Mouse (Mus musculus) skeletal muscle tissue, adult 2 months (tissue): ENCODE data around the gene Lrrc59.

Experiments
- DNase-seq: peaks from one replicate; pipeline ENCODE4 v3.0.0-alpha.2; 2012; ENCODE audit warnings: low read depth, low spot score

Gene Lrrc59

DNA sequence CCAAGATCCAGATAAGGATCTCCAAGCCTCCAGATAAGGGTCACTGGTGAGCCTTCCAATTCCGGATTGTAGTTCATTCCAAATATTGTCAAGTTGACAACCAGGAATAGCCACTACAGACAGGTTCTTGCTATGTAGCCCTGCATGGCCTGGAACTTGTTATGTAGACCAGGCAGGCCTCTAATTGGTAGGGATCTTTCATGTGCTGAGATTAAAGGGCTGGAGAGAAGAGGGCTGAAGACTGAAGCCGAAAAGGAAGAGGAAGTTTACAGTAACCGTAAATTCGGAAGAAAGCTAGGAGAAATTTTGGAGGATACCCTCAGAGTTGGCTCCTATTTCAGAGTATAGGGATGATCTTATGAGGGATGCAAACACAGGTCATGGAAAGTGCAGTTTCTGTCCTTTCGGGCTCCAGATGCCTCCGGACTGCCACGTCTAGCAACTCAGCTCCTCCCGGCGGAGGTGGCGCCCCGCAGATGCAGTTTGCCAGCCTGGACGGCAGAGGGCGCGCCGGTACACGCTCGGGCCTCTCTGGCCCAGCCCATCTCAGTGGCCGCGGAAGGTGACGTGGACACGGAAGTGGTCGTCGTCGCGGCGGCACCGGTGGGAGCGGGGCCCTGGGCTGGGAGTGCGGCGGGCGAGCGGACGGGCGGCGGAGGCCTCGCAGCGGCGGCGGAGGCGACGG lies at the start of gene Lrrc59:
TSS of gene Lrrc59 (plus strand) at position 569 of the 685 bp plus-strand sequence.
- DNase-seq = peak; percentile 86

DNA sequence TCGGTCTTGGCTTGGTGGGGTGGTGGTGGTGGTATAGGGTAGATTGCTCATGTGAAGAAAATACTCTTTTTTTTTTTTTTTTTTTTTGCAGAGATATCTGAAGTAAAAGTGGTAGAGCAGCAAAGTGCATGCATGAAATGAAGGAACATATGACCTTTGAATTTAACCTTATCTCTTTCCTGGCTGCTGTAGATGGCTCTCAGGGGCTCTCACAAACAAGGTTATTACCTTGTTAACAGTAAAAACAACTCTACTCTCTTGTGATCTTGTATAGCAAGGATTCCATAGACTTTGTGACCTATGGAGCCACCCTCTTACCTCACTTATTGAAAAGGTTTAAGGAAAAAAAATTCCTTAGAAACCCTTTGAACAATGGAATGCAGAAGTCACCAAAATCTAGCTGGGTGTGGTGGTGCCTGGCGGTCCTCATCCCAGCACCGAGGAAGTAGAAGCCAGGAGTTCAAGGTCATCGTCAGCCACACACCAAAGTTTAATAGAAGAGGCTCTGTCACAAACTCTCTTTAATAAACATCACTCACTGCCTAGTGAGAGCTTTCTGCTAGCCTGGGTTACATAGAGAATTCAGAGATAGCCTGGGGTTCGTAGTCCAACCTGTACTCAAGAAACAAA lies 49.3 kb upstream of the Lrrc59 start:
- DNase-seq = no peak

DNA sequence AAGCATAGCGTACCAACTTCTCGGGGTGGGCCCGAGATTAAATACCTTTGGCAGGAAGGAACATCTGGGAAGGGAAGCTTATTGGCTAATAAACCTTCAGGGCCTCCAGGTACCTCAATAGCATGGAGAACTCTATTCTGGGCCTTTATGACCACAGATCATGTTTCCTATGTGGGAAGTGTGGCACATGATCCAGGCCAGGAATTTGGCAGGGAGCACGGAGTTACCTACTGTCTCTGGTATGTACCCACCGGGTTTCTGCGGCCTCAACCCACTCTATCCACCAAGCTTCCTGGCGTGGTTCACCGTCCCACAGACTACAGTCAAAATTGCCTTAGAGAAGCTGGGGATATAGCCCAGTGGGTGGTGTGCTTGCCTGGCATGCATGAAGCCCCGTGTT lies 44.5 kb upstream of the Lrrc59 start:
- DNase-seq = no peak

DNA sequence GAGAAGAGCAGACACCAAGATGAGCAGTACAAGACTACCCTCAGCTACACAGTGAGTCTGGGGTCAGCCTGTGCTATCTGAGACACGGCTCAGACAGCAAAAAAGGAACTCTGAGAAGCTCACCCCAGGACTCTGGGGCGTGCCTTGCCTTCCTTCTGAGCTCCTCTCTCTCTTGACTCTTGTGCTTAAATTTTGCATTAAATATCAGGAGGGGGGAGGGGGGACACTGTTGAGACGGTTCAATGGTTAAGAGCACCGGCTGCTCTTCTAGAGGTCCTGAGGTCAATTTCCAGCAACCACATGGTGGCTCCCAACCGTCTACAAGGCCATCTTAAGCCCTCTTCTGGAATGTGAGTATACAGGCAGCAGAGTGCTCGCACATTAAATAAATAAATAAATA lies 42.1 kb upstream of the Lrrc59 start:
- no peak for DNase-seq

DNA sequence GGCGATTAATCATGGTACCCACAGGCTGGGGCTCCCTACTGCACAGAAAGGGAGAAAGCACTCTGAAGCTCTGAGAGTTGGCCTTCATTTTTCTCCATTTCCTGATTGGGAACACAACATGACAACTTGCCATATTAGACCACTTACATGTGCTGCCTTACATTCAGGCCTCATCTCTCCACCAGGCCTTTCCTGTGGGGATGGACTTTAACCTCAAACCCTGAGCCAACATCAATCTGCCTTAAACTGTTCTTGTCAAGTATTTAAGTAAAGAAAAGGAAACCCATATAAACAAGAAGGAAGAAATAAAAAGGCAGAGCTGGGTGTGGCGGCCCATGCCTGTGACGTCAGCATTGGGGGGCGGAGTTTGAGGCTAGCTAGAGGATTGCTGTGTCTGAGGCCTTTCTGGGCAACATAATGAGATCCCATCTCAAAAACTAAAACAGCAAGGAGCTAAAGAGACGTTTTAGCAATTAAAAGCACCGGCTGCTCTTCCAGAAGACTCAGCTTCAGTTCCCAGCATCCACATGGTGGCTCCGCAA lies 33.2 kb upstream of the Lrrc59 start:
- DNase-seq = no peak

DNA sequence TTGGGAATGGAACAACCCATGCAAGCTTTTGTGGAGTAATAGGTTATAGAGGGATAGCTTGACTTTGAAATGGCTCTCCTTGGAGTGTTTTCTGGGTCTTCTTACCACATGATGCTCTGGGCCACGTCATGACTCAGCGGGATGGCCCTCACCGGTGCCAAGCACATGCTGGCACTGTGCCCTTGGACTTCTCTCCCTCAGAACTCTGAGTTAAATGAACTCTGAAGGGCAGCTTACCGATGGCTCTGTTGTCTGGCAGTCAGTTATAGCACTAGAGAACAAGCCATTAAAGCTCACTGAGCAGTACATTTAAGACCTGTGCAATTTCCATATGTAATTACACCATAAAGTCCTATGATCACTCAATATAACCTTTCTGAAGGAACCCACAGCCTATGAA lies 32.2 kb upstream of the Lrrc59 start:
- DNase-seq = peak; percentile 37

DNA sequence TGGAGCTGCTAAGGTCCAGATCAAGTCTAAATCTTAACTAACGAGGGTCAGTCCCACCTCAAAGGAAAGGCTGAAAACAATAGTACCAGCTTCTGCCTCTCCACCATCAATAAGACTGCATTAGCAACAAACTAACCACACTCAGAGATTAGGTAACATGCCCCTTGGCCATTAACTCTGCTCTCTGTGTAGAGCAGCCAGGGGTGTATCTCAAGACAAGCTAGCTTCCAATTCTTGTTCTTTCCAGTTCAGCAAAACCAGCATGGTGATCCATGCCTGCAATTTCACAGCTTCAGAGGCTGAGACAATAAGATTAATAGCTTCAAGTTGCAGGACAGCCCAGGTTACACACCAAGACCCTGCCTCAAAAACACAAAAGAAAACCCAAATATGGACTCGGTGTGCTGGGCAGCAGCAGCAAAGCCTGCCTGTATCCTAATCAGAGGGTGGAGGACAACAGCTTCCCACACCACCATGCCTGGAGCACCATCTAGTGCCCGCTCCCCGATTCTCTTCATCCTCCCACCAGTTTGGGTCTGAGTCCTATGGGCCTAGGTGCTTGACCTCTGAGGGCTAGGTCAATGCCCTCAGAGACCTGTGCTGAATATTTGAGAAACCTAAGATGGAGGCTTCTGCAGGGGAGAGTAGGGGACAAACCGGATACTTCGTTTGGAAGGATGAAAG lies 31.0 kb upstream of the Lrrc59 start:
- DNase-seq = no peak

DNA sequence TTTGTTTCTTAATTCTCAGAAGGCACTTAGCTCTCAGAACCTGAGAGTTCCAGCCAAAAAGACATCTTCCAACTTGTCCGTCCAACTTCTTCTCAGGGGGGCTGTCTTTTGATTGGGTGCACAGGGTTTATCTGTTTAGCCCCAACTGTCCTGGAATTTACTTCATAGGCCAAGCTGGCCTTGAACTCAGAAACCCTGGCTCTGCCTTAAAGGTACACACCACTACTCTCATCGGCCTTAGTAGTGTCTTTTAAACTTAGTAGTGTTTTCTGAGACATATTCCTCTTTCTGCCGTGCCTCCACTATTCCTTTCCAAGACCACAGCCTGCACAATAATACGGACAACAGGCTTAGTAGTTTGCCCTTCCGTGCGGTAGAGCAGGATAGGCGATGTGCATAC lies 29.1 kb upstream of the Lrrc59 start:
- DNase-seq = no peak

DNA sequence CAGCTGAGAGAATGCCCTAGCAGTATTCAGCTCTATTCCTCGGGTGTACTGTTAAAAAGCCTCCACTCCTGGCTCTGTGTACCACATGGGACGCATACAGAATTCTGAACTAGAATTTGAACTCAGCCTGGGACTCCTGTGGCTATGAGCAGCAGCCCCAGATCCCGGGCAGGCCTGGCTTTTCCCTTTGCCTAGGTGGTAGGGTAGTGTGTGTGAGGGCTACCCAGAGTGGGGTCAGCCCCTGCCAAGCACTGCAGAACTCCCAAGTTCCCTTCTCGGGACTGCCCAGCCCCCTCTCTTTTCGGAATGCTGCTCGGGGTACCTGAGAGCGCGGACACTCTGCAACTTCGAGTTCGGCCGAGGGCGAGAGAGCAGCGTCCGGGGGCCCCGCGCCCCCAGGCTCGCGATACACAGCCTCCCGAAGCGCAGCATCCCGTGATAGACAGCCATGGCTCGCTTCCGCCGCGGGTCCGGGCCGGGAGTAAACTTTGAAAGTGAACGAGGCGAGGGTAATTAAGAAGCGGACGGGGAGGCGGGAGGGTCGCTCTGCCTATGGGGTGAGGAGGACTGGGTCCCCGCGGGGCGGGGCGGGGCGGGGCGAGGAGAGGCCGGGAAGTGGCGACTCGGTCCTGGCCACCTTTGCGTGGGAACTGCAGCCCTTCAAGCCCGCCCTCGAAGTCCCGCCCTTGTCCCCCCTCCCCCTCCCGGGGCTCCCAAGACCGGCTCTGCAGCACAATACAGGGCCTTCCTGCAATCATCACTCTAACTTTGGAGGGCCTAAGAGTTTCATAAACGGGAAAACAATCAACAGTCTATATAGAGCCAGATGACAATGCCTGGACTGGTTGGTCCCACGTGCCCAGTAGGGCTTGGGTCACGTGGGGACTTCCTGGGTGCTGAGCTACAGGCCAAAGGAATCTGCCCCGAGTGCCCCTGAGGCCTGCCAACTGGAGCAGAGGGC lies 28.0 kb upstream of the Lrrc59 start, which contains the start of gene Acsf2:
TSS of gene Acsf2 (minus strand) at position 551 of the 961 bp plus-strand sequence.
- DNase-seq = peak; percentile 53

DNA sequence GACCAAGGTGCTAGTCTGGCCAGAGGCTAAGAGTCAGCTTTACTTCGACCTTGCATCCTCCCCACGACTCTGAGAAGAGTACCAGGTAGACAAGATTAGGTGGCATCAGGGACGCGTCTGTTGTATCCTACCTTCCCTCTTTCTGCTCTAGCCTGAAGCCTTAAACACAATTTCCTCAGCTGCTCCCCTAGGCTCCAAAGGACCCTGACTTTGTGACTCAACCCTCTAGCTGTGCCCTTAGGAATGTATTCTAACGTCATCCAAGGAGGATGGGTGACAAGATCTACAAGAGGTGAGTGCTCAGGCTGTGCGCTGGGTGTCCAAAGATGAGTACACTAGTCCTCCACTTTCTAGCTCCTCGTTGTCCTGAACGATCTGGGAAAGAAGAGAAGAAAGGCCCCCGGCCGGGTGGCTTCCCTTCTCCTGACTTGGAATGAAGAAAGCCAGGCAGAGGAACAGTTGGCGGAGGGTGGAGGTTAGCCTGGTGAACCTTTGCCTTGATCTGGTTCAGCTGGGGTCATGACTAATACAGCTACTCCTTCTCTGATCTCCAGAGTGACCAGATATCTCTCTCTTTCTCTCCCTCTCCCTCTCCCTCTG lies 27.1 kb upstream of the Lrrc59 start:
- no peak for DNase-seq

DNA sequence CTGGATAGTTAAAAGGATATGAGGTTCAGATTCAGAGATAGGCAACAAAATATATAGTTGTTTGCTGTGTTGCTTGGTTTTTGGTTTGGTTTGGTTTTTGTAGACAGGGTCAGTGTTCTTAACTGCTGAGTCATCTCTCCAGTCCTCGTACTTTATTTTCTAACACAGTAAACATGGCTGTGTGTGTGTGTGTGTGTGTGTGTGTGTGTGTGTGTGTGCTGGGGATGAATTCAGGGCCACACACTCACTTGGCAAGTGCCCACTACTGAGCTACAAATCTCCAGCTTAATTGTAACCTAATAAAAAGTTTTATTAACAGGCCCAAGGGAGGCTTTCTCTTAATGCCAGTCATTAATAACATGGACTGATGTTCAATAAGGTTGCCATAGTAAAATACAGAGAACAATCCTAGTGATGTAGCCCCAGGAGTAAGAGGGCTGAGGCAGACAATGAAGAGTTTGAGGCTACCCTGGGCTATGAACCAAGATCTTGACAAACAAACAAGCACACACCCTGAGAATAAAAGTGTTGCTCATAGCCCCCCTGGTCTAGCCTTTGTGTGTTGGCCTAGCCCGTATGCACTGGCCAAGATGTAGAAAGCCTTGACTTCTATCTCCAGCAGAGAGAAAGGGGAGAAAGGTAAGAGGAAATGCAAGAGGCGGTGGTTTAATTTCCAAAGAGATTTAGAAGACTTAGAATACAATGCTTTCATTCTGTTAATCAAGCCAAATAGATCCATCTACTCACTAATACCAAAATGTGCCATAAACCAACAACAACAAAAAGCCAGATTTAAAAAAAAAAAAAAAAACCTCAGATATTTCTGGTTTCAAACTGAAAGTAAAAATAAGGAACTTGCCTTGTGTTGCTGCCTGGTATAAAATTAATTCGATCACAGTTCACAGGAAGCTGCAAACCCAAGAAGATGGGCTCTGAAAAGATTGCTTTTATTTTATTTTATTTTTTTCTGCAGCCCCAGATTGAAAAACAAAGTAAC lies 18.5 kb upstream of the Lrrc59 start:
- DNase-seq = no peak

DNA sequence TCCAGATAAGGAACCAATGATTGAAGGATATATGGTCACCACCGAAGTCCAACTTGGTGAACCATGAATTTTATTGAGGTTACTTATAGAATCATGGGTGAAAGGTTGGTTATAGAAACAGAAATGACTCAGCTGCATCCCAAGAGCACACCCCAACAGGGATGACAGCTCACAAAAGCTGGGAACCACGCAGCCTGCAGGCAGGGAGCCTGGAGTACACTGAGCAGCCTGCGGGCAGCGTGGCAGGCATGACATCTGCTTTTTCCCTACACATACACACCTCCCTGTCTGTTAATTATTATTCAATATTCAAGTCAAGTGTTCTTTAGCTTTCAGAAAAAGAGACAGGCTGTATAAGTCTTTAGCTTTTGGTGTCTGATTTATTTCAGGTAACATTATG lies 15.0 kb upstream of the Lrrc59 start:
- DNase-seq = no peak

DNA sequence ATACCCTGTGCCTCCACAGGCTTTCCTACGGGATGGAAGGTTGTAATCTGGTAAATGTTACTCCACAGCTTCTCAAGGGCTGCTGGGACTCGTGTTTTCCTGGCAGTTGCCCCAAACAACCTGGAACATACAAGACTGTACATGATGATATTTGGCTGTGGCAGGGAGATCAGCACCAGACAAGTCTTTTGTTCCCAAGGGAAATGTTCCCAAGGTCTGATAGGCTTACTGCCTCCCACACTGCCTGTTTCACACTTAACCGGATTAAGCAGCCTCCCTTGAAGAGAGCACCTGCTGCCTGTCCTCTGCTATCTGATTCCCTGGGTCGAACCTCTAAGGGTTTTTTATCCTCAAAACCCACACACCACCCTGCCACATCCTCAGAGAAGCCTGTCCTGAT lies 14.1 kb upstream of the Lrrc59 start:
- DNase-seq = no peak

DNA sequence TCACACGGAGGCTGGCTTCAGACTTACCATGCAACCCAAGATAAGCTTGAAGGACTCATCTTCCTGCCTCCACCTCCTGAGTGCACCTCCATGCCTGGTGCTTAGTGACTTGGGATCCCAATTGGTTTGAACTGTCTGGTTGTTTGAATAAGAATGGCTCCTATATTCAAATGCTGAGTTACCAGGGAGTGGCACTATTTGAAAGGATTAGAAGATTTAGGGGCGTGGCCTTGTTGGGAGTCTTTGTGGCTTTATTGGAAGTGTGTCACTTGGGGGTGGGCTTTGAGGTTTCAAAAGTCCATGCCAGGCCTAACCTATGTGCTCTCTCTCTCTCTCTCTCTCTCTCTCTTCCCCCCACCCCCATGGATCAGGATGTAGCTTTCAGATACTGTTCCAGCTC lies 11.9 kb upstream of the Lrrc59 start:
- DNase-seq = no peak

DNA sequence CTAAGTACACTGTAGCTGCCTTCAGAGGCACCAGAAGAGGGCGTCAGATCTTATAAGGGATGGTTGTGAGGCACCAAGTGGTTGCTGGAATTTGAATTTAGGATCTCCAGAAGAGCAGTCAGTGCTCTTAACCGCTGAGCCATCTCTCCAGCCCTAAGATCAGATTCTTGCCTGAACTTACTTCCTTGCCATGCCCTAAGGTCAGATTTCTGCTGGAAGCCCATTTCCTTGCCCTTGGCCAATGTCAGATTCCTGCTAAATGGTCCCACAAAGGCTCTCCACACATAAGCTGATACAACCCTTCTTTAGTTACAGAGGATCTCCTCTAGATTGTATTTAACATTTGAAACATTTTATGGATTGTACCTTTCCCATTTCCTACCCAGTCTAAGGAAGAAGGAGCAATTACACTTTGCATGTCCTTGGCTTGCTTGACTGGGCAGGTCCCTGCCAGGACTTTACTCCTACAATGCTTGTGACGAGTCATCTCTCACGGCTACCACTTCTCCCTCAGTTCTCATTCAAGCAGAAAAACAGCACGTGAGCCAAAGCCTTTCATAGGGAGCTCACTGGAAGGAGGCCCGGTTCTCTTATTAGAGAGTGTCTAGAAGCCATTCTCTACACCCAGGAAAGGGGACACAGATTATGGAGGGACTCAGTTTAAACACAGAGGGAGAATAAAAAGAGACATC lies 8.7 kb upstream of the Lrrc59 start:
- no peak for DNase-seq

DNA sequence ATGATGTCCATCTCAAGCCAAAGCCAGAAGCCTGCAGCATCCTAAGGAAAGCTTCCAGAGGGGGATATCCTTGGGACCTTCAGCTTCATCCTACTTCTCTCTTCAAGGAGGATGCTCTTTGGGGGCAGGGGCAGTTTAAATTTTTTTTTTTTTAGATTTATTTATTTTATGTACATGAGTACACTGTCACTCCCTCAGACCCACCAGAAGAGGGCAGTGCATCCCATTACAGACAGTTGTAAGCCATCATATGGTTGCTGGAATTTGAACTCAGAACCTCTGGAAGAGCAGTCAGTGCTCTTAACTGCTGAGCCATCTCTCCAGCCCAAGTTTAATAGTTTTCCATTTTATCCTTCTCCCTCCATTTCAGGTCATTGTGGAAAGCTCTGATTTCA lies 8.1 kb upstream of the Lrrc59 start:
- DNase-seq = no peak

DNA sequence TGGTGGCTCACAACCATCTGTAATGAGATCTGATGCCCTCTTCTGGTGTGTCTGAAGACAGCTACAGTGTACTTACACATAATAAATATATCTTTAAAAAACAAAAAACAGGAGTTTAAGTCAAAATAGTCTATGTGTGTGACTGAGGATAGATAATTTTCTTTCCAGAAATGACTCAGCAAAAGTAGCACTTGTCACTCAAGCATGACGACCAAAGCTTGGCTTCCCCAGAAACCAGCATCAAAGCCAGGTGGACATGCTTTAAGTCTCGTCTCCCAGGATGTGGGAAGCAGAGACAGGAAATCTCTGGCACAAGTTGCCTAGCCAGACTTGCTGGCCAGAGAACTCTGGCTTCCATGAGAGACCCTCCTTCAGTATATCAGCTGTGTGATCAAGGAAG lies 7.4 kb upstream of the Lrrc59 start:
- no peak for DNase-seq

DNA sequence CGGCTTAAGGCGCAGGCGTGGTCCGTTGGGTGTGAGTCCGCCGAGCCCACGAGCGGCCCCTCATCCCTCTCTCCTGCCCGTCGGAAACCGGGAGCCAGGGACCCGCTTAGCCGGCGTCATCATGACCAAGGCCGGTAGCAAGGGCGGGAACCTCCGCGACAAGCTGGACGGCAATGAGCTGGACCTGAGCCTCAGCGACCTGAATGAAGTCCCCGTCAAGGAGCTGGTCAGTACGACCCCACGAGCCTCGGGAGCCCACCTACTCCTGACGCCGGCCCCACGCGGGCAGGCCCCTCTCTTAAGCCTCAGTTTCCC lies 274 bp downstream of the Lrrc59 start:
- DNase-seq = no peak

DNA sequence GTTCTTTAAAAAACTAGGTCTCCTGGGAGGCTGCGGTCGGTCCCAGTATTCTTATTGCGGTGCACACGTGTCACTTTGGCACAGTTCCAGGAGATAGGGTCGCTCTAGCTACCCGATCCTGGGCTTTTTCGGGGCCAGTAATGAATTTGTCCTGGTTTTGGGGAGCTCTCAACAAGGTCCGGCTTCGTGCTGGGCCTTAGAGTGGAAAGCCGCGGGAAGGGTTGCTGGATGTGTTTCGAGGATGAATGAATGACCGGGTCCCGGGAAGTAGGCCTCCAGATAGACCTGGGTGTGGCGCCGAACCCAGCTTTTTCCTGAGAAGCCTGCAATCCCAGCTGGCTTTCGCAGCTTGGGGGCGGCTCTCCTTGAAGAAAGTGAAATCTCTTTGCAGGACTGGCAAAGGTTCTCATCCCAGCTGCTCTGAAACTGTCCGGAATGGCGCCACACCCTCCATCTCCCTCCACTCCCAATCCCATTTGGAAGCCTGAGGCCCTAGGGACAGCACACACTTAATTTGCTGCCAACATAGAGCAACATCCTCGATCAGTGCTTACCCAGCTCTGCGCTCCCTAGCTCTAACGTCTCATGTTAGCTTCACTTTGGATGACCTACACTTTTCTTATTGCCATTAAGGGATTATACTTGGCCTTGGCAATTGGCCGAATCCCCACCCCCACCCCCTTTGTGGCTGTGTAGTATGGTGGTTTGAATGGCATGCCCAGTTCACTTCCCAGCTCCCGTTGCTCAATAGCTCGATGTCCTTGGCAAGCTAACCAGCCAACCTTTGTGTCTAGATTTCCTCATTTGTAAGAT lies 838 bp downstream of the Lrrc59 start:
- DNase-seq = peak; percentile 33
